15 mouse cellular contexts compared by ENCODE assay signal in the genomic region with DNA sequence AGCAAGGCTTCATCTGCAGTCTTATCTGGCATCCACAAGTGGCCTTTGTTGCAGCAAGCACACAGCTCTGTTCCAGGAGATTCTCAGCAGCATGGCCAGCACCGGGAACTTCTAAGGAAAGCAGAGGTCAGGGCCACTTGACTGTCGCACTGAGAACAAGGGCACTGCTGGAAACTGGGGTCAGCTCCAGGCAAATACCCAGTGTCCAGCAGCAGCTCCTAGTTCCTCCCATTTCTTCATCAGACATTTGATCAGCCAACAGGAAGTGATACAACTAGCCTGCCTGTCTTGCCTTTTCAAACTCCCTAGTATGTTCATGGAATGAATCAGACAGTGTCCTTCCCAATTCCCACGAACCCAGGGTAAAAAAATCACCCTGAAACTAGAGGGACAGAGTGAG.
DNase-seq lines count a peak whose midpoint lies in the region; ATAC-seq lines count a peak whose summit lies in the region.
"Had no signal": no experiment of that assay in that cellular context is flagged by ENCODE, and none has a peak within 500 bp of the region (broad histone marks: within the 10 kb centered on the region; RNA-seq: fewer than 3 reads in every experiment).

No protein-coding gene starts in this region.

- no peaks in the 10 kb centered on the region for H3K9me3 ChIP-seq in forebrain, embryonic 10.5 days
- H3K9me3 ChIP-seq in forebrain, embryonic 14.5 days (replicated peaks; ENCODE audit: control insufficient read depth, low read length): no peaks in the 10 kb centered on the region
- H3K9me3 ChIP-seq: G1E; kidney, embryonic 15.5 days had no signal

- no peaks in the 10 kb centered on the region for H3K27me3 ChIP-seq in forebrain, embryonic 10.5 days (ENCODE audit: poor library complexity, severe bottlenecking)
- H3K27me3 ChIP-seq in forebrain, embryonic 14.5 days (replicated peaks; ENCODE audit: control insufficient read depth, insufficient read depth, low read length): no peaks in the 10 kb centered on the region
- H3K27me3 ChIP-seq: kidney, embryonic 15.5 days had no signal

- WGBS in forebrain, embryonic 10.5 days: 47% methylated on average over 3 of the region's 3 CpGs
- 51% methylated on average over 3 of the region's 3 CpGs for whole genome bisulfite sequencing in forebrain, embryonic 14.5 days

- peaks cover 22% of the 10 kb centered on the region for H3K4me1 ChIP-seq in forebrain, embryonic 10.5 days
- H3K4me1 ChIP-seq in forebrain, embryonic 14.5 days (ENCODE audit: control insufficient read depth, insufficient read depth, low read length): no peaks in the 10 kb centered on the region

- H3K4me3 ChIP-seq in forebrain, embryonic 10.5 days: no peak overlapping the region
- H3K4me3 ChIP-seq in forebrain, embryonic 14.5 days (ENCODE audit: low read depth, low read length): no peak overlapping the region
- H3K4me3 ChIP-seq: kidney, embryonic 15.5 days had no signal

- DNase-seq in forebrain, embryonic 10.5 days (ENCODE audit: extremely low spot score, low spot score): no peak
- DNase-seq in forebrain, embryonic 14.5 days (ENCODE audit: low spot score): no peak
- peak; percentile 20 for DNase-seq in lung, postnatal 36 days
- DNase-seq in lung, postnatal 10 days: no peak
- DNase-seq in embryo, embryonic 9.5 days (ENCODE audit: extremely low spot score): peak; percentile 12
- DNase-seq in gastrocnemius, postnatal 14 days: no peak
- DNase-seq in cerebellum, postnatal 25 days: no peak
- no peak for DNase-seq in cerebellum, adult 11 months
- DNase-seq: heart, postnatal 4 days; liver; midbrain, embryonic 14.5 days; spleen, adult 18-20 months; thymus, postnatal 36 days had no signal

- H3K27ac ChIP-seq in forebrain, embryonic 10.5 days: peak overlapping the region; percentile 65
- H3K27ac ChIP-seq in forebrain, embryonic 14.5 days (ENCODE audit: low read depth, low read length): no peak overlapping the region
- H3K27ac ChIP-seq: kidney, embryonic 15.5 days had no signal

- intact Hi-C loops in gastrocnemius, postnatal 14 days (cut with DNase I; ENCODE audit: low total_unique reads): no loop called here

- H3K4me2 ChIP-seq in forebrain, embryonic 14.5 days (ENCODE audit: low read length): no peak overlapping the region
- H3K4me2 ChIP-seq: kidney, embryonic 15.5 days had no signal

- 0 out of 2 replicates have a peak, but pooled peaks cover 3% of the 10 kb centered on the region for H3K36me3 ChIP-seq in forebrain, embryonic 10.5 days (replicated peaks)
- no peaks in the 10 kb centered on the region for H3K36me3 ChIP-seq in forebrain, embryonic 14.5 days (ENCODE audit: control insufficient read depth, insufficient read depth, low read length)
- H3K36me3 ChIP-seq: kidney, embryonic 15.5 days had no signal

- no peak overlapping the region for H3K9ac ChIP-seq in forebrain, embryonic 14.5 days (ENCODE audit: low read length)
- H3K9ac ChIP-seq: kidney, embryonic 15.5 days had no signal

- no peak for ATAC-seq in forebrain, embryonic 14.5 days

Comparison
In these comparisons a context has a peak if more than half of its experiments do, and no peak if none do; other contexts are left out.
1. DNase-seq: peak in lung, postnatal 36 days (single experiment) and embryo, embryonic 9.5 days (single experiment); none in forebrain, embryonic 10.5 days (single experiment), forebrain, embryonic 14.5 days (single experiment), lung, postnatal 10 days (single experiment), gastrocnemius, postnatal 14 days (single experiment), cerebellum, postnatal 25 days (0 of 2) and cerebellum, adult 11 months (single experiment).